Mouse (Mus musculus): ENCODE measurements around the gene Cd163. TPM values are rescaled to one million over a fixed set of nuclear protein-coding genes. Genes with fewer than 3 reads are reported as not detected.
A peak's percentile ranks its signal among the peaks of the same experiment; 100 is the strongest.

Gene Cd163
- polyA plus RNA-seq, 1 experiment from 2014 or later: 0.50 TPM

- no peak overlapping the region for H3K4me3 ChIP-seq (ENCODE audit: low read depth, low read length)
- H3K4me1 ChIP-seq (ENCODE audit: control insufficient read depth, low read depth, low read length): no peaks in the 10 kb centered on the region
- H3K36me3 ChIP-seq (ENCODE audit: control insufficient read depth, insufficient read depth): no peaks in the 10 kb centered on the region
- no peak overlapping the region for H3K9ac ChIP-seq (ENCODE audit: low read depth, low read length)
- H3K27me3 ChIP-seq (ENCODE audit: control insufficient read depth, insufficient read depth, low read depth, low read length): no peaks in the 10 kb centered on the region
- WGBS (ENCODE audit: insufficient replicate concordance): 69% methylated on average over 6 of the region's 6 CpGs
- H3K9me3 ChIP-seq (replicated peaks; ENCODE audit: control insufficient read depth, low read length): no peaks in the 10 kb centered on the region
- H3K27ac ChIP-seq (ENCODE audit: low read length): no peak overlapping the region
- no peak overlapping the region for H3K4me2 ChIP-seq (ENCODE audit: low read depth, low read length)
- ATAC-seq (ENCODE audit: low read depth): no peak
These were observed 42.2 kb downstream of the Cd163 start for GRCm38 (mm10) chr6:124346613-124347012.

- H3K4me3 ChIP-seq (ENCODE audit: low read depth, low read length): no peak overlapping the region
- no peaks in the 10 kb centered on the region for H3K9me3 ChIP-seq (replicated peaks; ENCODE audit: control insufficient read depth, low read length)
- H3K27me3 ChIP-seq (ENCODE audit: control insufficient read depth, insufficient read depth, low read depth, low read length): no peaks in the 10 kb centered on the region
- whole genome bisulfite sequencing (ENCODE audit: insufficient replicate concordance): 22% methylated on average over 2 of the region's 2 CpGs
- no peak overlapping the region for H3K4me2 ChIP-seq (ENCODE audit: low read depth, low read length)
- H3K27ac ChIP-seq (ENCODE audit: low read length): no peak overlapping the region
- no peaks in the 10 kb centered on the region for H3K4me1 ChIP-seq (ENCODE audit: control insufficient read depth, low read depth, low read length)
- H3K9ac ChIP-seq (ENCODE audit: low read depth, low read length): no peak overlapping the region
- H3K36me3 ChIP-seq (ENCODE audit: control insufficient read depth, insufficient read depth): no peaks in the 10 kb centered on the region
- no peak for ATAC-seq (ENCODE audit: low read depth)
These were observed 48.8 kb downstream of the Cd163 start for GRCm38 (mm10) chr6:124353246-124353645.

GRCm38 (mm10) chr6:124358953-124359352 lies 54.5 kb downstream of the Cd163 start:
- 57% methylated on average over 6 of the region's 6 CpGs for WGBS (ENCODE audit: insufficient replicate concordance)
- no peak overlapping the region for H3K4me2 ChIP-seq (ENCODE audit: low read depth, low read length)

DNA sequence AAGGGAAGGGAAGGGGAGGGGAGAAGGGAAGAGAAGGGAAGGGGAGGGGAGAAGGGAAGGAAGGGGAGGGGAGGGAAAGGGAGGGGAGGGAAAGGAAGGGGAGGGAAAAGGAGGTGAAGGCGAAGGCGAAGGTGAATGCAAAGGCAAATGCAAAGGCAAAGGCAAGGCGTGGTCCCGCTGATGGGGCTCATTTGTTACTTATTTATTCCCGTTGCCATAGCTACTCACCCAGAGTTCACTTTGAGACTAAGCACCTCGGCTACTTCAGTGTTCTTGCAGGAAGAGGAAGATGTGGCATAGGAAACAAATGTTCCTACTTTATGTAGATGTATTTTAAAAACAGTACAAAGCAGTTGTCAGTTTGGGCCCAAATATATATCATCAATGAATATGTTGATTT lies 56.1 kb downstream of the Cd163 start:
- H3K4me2 ChIP-seq (ENCODE audit: low read depth, low read length): no peak overlapping the region
- ATAC-seq (ENCODE audit: low read depth): no peak
- H3K27ac ChIP-seq (ENCODE audit: low read length): no peak overlapping the region
- H3K9ac ChIP-seq (ENCODE audit: low read depth, low read length): no peak overlapping the region
- 41% methylated on average over 6 of the region's 6 CpGs for WGBS (ENCODE audit: insufficient replicate concordance)
- no peaks in the 10 kb centered on the region for H3K9me3 ChIP-seq (replicated peaks; ENCODE audit: control insufficient read depth, low read length)
- H3K4me1 ChIP-seq (ENCODE audit: control insufficient read depth, low read depth, low read length): no peaks in the 10 kb centered on the region
- no peaks in the 10 kb centered on the region for H3K27me3 ChIP-seq (ENCODE audit: control insufficient read depth, insufficient read depth, low read depth, low read length)
- no peaks in the 10 kb centered on the region for H3K36me3 ChIP-seq (ENCODE audit: control insufficient read depth, insufficient read depth)
- no peak overlapping the region for H3K4me3 ChIP-seq (ENCODE audit: low read depth, low read length)

More at GRCm38 (mm10) chr6:124358953-124359352, 54.5 kb downstream of the Cd163 start:
- Histone ChIP-seq H3K27me3 (ENCODE audit: control insufficient read depth, insufficient read depth, low read depth, low read length) (no peaks in the 10 kb centered on the region), H3K4me1 (ENCODE audit: control insufficient read depth, low read depth, low read length) (no peaks in the 10 kb centered on the region), H3K9me3 (replicated peaks; ENCODE audit: control insufficient read depth, low read length) (no peaks in the 10 kb centered on the region), H3K27ac (ENCODE audit: low read length) (no peak overlapping the region), H3K36me3 (ENCODE audit: control insufficient read depth, insufficient read depth) (no peaks in the 10 kb centered on the region), H3K9ac (ENCODE audit: low read depth, low read length) (no peak overlapping the region), H3K4me3 (ENCODE audit: low read depth, low read length) (no peak overlapping the region)
- no peak for ATAC-seq (ENCODE audit: low read depth)

- Histone ChIP-seq H3K27me3 (ENCODE audit: control insufficient read depth, insufficient read depth, low read depth, low read length) (no peaks in the 10 kb centered on the region), H3K36me3 (ENCODE audit: control insufficient read depth, insufficient read depth) (no peaks in the 10 kb centered on the region), H3K4me3 (ENCODE audit: low read depth, low read length) (no peak overlapping the region), H3K4me1 (ENCODE audit: control insufficient read depth, low read depth, low read length) (no peaks in the 10 kb centered on the region), H3K9ac (ENCODE audit: low read depth, low read length) (no peak overlapping the region), H3K4me2 (ENCODE audit: low read depth, low read length) (no peak overlapping the region), H3K9me3 (replicated peaks; ENCODE audit: control insufficient read depth, low read length) (no peaks in the 10 kb centered on the region), H3K27ac (ENCODE audit: low read length) (no peak overlapping the region)
- no peak for ATAC-seq (ENCODE audit: low read depth)
- WGBS (ENCODE audit: insufficient replicate concordance): 47% methylated on average over 5 of the region's 5 CpGs
These were observed 59.9 kb downstream of the Cd163 start for GRCm38 (mm10) chr6:124364328-124364727.

DNA sequence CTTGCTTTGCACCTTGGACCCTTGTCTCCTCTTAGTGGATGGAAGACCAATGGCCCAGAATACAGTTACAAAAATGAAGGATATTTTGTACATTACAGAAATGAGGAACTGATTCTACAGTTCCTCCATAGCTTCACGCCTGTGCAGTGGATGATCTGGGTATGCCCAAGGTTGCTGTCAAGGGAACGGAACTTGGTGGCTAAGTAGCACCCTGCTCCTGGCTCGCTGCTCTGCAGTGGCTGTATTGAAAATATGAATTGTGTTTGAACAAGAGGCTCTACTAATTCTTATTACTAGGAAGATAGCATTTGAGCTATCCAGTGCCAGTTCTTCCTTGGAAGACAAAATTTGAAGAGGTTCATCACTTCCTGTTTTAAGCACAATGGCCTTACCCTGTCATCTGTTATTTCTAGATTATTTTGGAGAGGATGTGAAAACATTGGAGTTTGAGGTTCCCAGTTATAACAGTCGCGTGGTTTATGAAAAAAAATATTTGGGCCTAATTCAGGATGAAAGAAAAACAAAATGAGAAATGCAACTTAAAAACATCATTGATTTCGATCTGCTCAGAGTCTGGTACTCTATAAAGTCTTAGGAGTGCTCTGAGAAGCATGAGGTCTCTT lies 69.2 kb downstream of the Cd163 start:
- no peaks in the 10 kb centered on the region for H3K36me3 ChIP-seq (ENCODE audit: control insufficient read depth, insufficient read depth)
- 52% methylated on average over 6 of the region's 6 CpGs for WGBS (ENCODE audit: insufficient replicate concordance)
- no peak overlapping the region for H3K4me2 ChIP-seq (ENCODE audit: low read depth, low read length)
- H3K27me3 ChIP-seq (ENCODE audit: control insufficient read depth, insufficient read depth, low read depth, low read length): no peaks in the 10 kb centered on the region
- H3K9ac ChIP-seq (ENCODE audit: low read depth, low read length): no peak overlapping the region
- H3K9me3 ChIP-seq (replicated peaks; ENCODE audit: control insufficient read depth, low read length): no peaks in the 10 kb centered on the region
- H3K4me3 ChIP-seq (ENCODE audit: low read depth, low read length): no peak overlapping the region
- H3K4me1 ChIP-seq (ENCODE audit: control insufficient read depth, low read depth, low read length): peaks cover 27% of the 10 kb centered on the region
- H3K27ac ChIP-seq (ENCODE audit: low read length): no peak overlapping the region
- ATAC-seq (ENCODE audit: low read depth): no peak

- Histone ChIP-seq H3K4me2 (ENCODE audit: low read depth, low read length) (no peak overlapping the region), H3K36me3 (ENCODE audit: control insufficient read depth, insufficient read depth) (no peaks in the 10 kb centered on the region), H3K4me1 (ENCODE audit: control insufficient read depth, low read depth, low read length) (peaks cover 27% of the 10 kb centered on the region), H3K9me3 (replicated peaks; ENCODE audit: control insufficient read depth, low read length) (no peaks in the 10 kb centered on the region), H3K9ac (ENCODE audit: low read depth, low read length) (no peak overlapping the region), H3K27ac (ENCODE audit: low read length) (peak overlapping the region; percentile 51), H3K27me3 (ENCODE audit: control insufficient read depth, insufficient read depth, low read depth, low read length) (no peaks in the 10 kb centered on the region), H3K4me3 (ENCODE audit: low read depth, low read length) (no peak overlapping the region)
- no peak for ATAC-seq (ENCODE audit: low read depth)
- 38% methylated on average over 4 of the region's 4 CpGs for WGBS (ENCODE audit: insufficient replicate concordance)
These were observed 70.2 kb downstream of the Cd163 start for GRCm38 (mm10) chr6:124374683-124375082.

DNA sequence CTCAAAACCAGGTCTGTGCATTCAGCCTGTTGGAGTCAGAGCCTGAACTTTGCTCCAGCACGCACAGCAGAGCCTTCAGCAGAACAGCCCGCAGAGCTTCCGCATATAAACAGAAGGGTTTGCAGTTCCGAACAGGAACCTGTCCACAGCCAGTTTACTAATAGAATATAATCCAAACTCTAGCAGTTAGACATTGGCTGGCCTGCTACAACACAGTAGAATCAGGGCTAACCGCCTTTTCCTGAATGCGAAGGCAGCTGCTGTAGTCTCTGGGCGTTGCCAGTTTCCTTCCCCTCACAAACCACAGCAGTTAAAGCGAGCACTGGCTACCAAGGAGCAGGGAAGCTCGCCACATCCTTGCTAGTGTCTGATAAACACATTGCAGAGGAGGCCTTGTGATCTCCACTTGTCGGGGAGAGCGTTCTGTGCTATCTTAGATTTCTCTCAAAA lies 71.0 kb downstream of the Cd163 start:
- H3K9me3 ChIP-seq (replicated peaks; ENCODE audit: control insufficient read depth, low read length): no peaks in the 10 kb centered on the region
- peak; percentile 89 for ATAC-seq (ENCODE audit: low read depth)
- 10% methylated on average over 11 of the region's 11 CpGs for WGBS (ENCODE audit: insufficient replicate concordance)
- H3K27ac ChIP-seq (ENCODE audit: low read length): peak overlapping the region; percentile 82
- no peaks in the 10 kb centered on the region for H3K27me3 ChIP-seq (ENCODE audit: control insufficient read depth, insufficient read depth, low read depth, low read length)
- H3K4me1 ChIP-seq (ENCODE audit: control insufficient read depth, low read depth, low read length): peaks cover 27% of the 10 kb centered on the region
- peak overlapping the region; percentile 17; the same call in 1 of the 2 replicates for H3K4me3 ChIP-seq (ENCODE audit: low read depth, low read length)
- H3K9ac ChIP-seq (ENCODE audit: low read depth, low read length): peak overlapping the region; percentile 29
- peak overlapping the region; percentile 52 for H3K4me2 ChIP-seq (ENCODE audit: low read depth, low read length)
- H3K36me3 ChIP-seq (ENCODE audit: control insufficient read depth, insufficient read depth): no peaks in the 10 kb centered on the region

GRCm38 (mm10) chr6:124376311-124376710 lies 71.9 kb downstream of the Cd163 start:
- H3K27ac ChIP-seq (ENCODE audit: low read length): peak overlapping the region; percentile 47; the same call in 1 of the 2 replicates
- peak overlapping the region; percentile 52; the same call in 1 of the 2 replicates for H3K4me2 ChIP-seq (ENCODE audit: low read depth, low read length)
- no peak overlapping the region for H3K9ac ChIP-seq (ENCODE audit: low read depth, low read length)
- peaks cover 27% of the 10 kb centered on the region for H3K4me1 ChIP-seq (ENCODE audit: control insufficient read depth, low read depth, low read length)
- H3K4me3 ChIP-seq (ENCODE audit: low read depth, low read length): no peak overlapping the region
- no peaks in the 10 kb centered on the region for H3K27me3 ChIP-seq (ENCODE audit: control insufficient read depth, insufficient read depth, low read depth, low read length)
- no peaks in the 10 kb centered on the region for H3K9me3 ChIP-seq (replicated peaks; ENCODE audit: control insufficient read depth, low read length)
- WGBS (ENCODE audit: insufficient replicate concordance): 23% methylated on average over 5 of the region's 5 CpGs
- no peaks in the 10 kb centered on the region for H3K36me3 ChIP-seq (ENCODE audit: control insufficient read depth, insufficient read depth)
- peak; percentile 49 for ATAC-seq (ENCODE audit: low read depth)

All from liver, embryonic 16.5 days (tissue).